Mouse (Mus musculus) gastrocnemius, postnatal 4 days (tissue): ENCODE measurements around the gene Myo5a. TPM values are rescaled to one million over a fixed set of nuclear protein-coding genes. Genes with fewer than 3 reads are reported as not detected.

ENCODE experiments used
- DNase-seq, 2 experiments: peaks; one replicate each; pipeline ENCODE4 v3.0.0; 2021 to 2022; ENCODE audit warnings: low spot score in 2 of 2, mixed read lengths in 2 of 2
- total RNA-seq, 2 experiments: library from RNA; stranded (reverse); gene quantifications; 2 replicates each; pipeline ENCODE4 v1.2.3; 2021

Gene Myo5a
- total RNA-seq, 2 experiments from 2014 or later, result 38.8 to 39.1 TPM

DNA sequence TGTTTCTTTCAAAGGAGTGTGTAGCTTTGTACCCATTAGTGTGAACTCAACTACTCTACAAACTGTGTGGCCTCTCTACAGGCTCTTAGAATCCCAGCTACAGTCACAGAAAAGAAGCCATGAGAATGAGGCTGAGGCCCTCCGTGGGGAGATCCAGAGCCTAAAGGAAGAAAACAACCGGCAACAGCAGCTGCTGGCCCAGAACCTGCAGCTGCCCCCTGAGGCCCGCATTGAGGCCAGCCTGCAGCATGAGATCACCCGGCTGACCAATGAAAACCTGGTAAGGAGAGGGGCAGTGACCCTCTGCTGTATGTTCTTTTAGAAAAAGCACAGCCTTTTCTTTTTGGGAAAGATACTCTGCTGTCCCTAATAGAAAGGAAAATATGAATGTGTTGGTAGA lies 123.0 kb downstream of the Myo5a start:
- peak; percentile 19 to 51 for DNase-seq

DNA sequence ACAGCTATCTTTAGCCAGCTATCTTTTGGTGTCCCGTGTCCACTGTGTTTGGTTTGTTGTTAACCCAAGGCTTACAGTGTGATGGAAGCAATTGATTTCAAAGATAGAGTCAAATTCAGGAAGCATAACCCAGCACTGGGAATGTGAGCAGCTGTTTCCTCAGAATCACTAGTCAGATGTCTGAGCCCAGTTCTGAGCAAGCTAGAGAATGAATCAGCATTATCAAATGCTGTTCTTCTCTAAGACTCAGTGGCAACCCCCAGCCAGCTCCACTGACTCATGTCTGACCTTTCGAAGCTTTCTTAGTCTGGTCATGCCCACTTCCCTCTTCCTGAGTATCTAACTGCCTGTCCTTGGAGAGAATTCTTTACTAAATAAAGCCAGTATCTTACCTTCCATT lies 125.5 kb downstream of the Myo5a start:
- no peak for DNase-seq

DNA sequence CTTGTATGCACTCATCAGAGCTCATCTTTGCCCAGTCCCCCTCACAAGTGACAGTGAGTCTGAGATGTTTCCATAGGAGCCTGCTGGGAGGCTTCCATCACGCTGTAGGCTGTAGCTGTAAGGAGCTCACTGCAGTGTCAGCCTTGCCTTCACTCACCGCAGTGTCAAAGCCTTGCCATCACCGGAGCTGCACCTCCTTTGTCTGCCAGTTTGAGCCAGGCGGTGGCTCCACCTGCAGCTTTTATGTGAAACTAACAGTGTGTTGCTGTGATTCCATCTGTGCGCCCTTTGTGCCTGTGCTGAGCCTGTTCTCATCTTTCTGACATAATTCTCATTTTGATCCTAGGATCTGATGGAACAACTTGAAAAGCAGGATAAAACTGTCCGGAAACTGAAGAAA lies 126.5 kb downstream of the Myo5a start:
- no peak for DNase-seq

DNA sequence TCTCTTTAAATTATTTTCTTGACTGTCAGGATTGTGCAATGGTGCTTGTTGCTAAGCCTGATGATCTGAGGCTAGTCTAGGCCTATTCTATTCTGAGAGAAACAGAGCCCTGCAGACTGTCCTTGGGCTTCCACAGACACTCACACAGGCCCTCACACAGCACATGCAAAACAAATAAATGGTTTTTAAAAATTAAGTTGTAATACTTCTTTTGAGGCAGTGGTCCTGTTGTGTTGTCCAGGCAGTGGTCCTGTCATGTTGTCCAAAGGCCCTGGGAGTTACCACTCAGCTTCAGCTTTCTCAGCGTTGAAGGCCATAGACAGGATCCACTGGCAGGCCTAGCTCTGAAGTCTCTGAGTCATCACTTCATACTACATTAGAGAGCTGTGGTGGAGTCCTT lies 130.7 kb downstream of the Myo5a start:
- no peak for DNase-seq

DNA sequence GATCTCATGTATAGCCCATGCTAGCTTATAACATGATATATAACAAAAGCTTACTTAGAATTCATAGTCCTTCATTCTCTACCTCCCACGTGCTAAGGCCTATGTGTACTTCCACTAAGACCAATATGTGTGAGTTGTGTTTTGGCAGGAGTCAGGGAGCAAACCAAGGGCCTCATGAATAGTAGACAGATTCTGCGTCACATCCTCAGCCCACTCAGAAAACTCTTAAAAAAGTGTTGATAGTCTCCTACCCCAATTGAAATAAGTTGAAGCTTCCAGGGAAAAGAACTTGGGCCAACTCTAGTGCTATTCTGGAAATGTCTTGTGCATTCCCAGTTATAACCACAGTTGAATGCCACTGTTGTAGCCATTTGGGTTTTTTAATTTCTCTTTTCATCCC lies 131.2 kb downstream of the Myo5a start:
- no peak for DNase-seq

DNA sequence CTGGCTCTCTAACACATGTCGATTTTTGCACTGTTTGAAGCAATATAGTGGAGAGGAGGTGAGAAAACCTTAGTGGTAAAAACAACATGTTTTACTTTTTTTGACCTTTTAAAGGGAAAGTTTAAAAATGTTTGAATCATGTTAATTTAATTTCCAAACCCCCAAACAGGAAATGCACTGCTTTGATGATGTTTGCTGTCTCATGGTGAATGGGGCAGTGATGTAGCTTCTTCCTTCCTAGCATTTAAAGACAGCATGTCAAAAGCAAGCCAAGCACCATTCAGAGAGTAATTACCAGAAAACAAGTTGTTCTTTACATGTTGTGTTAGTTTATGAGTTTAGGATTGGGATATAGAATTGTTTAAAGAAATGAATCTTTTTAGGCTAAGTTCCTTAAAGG lies 138.4 kb downstream of the Myo5a start:
- no peak for DNase-seq

DNA sequence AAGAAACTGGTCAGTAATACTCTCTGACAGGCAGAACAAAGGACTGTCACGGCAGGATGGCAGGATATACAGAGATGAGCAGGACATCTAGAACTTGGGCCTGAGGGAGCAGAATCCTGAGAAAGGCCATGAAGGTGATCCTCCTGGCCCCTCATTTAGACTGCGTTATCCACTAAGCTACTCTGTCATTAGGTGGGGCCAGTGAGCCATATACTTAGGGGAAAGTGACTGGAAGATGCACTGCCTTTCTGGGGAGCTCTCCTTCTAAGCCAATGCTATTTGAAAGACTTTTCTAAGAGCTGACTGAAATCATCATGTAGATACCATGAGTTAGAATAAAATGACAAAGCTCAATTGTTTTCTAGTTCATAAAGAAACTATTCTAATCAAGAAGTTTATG lies 139.5 kb downstream of the Myo5a start:
- DNase-seq, result no peak

DNA sequence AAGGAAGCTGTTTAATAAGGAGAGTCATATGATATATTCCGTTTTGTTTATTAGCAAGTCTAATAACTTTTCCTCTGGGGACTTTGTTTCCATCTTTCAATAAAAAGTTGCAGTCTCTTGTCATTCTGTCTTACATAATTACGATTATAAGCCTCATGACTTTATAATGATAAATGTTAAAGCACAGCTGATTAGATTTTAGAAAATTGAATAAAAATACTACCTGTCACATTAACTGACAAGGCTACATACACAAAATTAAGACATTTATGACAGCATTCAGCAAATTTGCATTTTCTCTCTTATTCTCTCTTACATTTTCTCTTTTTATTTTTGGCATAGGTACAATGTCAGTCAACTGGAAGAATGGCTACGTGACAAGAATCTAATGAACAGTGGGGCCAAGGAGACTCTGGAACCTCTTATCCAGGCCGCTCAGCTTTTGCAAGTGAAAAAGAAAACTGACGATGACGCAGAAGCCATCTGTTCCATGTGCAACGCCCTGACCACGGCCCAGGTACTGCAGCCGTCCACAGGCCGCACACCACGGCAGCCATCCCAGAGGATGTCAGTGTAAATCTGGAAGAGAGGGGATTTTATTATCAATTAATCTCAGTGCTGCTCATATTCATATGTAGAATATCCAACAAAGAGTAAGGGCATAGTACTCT lies 144.1 kb downstream of the Myo5a start:
- no peak for DNase-seq

DNA sequence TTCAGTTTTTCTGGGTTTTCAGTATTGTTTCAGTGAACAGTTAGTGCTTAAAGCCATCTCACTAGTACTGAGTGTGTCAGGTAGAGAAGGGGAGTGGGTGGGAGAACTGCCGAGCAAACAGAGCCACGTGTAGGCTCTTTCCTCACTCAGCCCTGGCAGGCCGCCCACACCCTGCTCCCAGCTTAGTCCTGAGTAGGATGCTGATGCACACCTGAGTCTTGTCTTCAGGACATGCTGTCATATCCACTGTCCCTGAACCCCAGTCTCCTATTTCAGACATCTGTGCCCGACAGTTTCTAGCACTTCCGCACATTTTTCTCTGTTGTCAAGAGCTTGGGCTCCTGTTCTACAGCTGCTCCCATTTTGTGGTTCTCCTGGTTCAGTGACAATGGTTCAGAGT lies 149.1 kb downstream of the Myo5a start:
- no peak for DNase-seq

DNA sequence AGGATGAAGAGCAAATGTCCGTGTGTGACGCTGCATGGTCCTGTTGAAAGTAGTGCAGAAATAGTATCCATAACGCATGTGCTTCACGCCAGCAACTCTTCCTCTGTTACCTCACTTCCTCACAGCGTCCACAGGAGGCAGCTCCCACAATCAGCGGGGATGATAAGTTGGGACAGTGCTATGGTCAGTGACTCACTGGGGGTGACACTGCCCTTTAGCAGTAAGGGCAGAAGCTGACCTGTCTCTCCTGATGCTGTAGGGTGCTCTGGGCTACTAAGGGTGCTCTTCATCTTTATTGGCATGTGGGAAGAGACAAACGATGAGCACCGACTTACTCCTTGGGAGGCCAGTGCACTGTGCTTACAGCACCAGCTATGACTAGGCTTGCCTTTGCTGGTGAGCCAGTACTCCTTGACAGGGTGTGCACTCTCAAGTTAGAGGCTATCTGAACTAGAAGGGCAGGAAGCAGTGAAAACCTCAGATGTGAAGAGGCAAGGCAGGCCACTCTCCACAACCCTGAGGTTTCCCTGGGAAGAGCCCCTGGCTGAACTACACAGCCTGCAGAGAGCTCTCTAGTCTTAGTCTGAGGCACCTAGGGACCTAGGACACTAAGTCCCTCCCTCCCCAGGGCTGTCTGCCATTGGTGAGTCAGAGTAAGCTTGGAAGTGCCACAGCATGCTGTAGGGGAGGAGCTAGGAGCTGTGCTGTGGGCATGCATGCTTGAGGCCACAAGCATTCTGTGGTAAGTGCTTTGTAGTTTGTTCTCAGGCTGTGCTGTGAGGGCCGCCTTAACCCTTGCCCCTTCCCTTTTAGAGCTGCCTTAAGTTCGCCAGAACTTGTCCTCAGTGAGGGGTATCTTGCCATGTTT lies 150.8 kb downstream of the Myo5a start:
- DNase-seq, result peak in 1 of 2 experiments; percentile 19

DNA sequence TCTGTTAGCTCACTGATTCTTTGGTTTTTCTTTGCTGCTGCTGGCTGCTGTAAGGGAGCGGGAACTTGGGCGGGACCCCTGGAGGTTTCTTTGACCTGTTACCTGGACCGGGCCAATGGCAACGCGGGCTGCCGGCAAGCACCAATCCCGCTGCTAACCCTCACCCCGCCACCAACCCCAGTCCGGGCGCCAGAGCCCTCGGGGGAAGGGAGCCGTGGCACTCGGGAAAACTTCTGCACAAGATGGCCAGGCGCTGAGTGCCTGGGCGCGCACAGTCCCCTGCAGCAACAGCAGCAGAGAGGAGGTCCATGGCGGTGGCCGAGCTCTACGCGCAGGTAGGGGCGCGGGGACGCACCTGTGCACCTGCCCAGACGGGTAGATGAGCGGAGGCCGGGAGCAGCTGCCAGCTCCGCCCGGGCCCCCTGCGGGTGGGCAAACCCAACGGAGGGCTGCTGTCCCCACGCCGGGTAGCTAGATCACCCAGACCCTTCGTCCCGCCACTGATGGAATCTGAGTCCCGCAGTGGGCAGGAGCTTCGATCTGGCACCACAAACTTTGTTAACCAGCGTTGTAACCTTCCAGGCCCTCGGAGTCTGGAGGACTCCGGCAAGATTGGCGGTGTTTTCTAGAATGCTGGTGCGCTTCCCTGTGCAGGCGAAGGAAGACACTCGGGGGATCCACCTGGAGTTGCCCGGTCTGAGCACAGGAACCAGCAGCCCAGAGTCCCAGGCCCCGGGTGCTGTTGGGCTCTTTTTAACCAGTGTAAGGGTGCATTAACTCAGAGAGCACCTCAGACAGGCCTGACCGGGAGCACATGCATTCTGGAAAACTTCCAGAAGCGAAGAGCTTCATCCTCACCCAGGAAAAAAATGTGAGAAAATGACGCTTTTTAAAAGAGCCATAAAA lies 161.3 kb downstream of the Myo5a start, which contains the start of gene Myo5c:
Gene Myo5c (plus strand): TSS at position 180 of the 906 bp plus-strand sequence.
- peak in 1 of 2 experiments; percentile 14 for DNase-seq

DNA sequence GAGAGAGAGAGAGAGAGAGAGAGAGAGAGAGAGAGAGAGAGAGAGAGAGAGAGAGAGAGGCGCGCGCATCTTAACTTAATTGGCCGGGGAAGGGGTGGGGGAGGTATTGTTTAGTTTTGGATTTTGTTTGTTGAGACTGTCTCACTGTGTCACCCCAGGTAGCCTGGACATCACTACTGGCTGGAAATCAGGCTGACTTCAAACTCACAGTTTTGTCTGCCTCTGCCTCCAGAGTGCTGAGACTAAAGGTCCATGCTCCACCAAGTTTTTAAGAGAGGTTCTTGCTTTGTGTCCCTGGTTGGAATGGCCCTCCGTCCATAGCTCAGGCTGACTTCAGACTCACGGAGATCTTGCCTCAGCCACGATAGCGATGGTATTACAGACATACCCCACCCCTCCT lies 162.0 kb downstream of the Myo5a start:
- no peak for DNase-seq

DNA sequence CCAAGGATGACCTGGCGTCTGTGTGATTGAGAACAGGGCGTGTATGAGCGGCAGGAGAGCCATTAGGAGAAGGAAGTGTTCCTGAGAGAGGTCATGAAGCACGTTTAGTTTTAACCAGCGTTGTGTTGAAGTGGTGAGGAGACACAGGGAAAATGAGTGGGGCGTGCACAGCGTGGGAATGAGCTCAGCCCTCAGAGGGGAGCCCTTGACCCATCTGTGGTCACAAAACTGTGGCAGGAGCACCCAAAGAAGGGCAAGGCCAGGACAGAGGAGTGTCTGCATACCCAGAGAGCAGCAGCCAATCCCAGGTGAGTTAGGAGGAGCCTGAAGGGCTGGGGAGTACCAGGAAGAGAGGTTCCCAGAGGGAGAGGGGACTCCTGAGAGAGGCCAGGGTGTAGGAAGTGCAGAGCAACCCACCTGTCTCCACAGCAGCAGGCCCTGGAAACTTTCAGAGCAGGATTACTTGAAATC lies 163.5 kb downstream of the Myo5a start:
- DNase-seq, result no peak

DNA sequence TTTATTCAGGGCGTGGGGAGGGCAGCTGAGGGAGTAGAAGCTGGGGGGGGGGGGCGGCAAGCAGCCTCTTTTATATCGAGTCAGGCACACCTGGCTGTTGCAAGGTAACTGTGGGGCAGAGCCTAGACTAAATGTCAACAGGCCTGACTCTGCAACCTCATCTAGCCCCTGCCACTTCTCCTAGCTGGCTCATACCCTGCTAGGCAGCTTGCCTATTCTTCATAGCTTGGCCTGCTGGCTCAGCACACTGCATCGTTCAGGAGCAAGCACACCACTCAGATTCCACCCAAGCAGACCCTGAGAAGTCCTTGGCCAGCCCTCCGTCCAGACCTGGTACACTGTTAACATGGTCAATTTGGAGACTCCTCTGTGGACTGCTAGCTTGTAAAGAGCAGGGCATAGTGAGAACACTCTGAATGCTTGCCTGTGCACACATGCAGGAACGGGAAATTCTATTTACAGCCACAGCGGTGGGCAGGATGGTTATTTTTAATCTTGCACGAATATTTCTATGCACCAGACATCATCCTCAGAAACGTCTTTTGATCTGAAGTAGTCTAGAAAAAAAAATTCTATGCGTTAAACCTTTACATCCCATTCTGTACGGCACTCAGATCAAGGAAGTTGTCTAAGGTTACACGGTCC lies 164.3 kb downstream of the Myo5a start:
- DNase-seq, result no peak

DNA sequence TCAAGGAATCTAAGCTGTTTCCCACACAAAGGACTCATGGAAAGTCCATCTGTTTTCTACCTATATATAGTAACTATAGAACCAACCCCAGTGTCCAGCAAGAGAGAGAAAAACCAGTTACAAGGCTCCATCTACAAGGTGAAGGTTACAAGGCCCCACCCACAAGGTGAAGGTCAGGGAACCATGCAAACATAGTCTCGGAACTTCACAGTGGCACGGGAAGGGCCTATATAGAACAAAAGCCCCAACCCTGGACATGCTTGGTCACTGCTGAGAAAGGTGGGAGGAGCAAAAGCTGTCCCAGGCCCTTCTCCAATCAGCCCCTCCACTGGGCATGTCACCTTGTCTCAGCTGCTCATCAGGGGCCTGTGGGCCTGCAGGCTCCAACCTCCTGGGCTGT lies 164.9 kb downstream of the Myo5a start:
- no peak for DNase-seq

DNA sequence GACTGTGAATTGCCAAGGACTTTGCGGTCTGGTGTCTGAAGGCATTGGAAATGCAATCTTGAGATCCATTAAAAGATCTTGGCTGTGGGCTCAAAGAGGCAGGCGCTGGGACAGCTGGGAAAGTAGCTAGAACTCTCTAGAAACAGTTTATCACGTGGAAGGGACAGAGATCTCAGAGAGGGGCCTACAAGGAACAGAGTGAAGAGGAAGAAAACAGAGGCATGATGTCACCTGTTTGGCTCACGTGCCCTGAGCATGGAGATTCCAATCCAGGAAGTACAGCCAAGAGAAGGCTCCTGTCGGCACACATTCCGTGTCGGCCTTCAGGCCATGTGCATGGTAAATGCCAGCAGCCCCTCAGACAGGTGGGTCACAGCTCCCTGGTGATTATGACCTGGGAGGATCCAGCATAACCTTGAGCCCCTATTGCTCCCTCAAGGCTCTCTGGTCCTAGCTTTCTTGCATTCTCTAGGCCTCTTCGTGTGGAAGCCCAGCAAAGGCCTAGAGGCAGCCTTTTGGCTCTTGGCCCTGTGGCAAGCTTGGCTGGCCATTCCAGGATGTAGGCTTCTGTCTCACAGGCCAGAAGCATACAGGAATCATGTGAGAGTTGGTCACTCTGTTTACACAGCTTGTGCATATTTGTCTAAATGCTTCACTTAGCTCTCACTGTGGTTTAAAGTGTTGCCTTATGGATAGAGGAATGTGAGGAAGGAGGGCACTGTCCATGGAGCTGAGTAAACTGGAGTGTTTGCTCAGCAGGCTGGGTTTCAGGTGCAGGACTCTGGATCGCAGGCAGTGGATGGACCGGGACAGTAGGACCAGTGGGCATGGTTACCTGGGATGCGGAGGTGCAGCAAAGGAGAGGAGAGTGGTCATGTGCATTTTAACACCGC lies 165.8 kb downstream of the Myo5a start:
- no peak for DNase-seq

DNA sequence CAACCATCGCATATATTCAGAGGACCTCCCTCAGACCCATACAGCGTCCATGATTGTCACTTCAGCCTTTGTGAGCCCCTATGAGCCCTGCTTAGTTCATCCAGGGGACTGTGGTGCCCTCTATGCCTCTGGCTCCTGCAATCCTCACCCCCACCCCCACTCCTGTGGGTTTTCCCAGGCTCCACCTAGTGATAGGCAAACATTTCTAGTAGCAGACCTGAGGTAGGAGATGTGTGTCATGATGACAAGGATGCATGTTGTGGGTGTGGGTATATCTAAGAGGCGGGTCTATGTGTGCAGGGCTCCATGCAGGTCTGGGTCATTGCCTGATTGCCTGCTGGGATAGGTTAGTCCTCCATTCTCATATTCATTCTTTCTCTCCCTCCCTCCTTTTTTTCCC lies 167.4 kb downstream of the Myo5a start:
- no peak for DNase-seq

DNA sequence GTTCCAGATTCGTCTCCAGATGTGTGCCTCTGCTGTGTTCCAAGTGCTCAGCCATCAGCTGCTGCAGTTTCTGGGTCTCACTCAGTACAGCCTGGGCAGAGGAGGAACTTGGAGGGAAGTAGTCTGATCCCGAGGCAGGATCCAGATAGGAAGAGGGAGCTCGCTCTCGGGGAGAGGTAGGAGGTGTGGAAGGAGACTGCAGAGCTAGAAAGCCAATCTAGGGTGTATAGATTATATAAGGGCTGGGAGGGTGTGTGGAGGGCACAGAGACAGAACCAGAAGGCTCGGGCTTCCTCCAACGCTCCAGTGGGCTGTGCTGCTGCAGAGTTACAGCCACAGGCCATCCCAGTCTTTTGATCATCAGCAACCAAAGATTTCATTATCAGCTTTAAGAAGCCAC lies 172.2 kb downstream of the Myo5a start:
- no peak for DNase-seq

DNA sequence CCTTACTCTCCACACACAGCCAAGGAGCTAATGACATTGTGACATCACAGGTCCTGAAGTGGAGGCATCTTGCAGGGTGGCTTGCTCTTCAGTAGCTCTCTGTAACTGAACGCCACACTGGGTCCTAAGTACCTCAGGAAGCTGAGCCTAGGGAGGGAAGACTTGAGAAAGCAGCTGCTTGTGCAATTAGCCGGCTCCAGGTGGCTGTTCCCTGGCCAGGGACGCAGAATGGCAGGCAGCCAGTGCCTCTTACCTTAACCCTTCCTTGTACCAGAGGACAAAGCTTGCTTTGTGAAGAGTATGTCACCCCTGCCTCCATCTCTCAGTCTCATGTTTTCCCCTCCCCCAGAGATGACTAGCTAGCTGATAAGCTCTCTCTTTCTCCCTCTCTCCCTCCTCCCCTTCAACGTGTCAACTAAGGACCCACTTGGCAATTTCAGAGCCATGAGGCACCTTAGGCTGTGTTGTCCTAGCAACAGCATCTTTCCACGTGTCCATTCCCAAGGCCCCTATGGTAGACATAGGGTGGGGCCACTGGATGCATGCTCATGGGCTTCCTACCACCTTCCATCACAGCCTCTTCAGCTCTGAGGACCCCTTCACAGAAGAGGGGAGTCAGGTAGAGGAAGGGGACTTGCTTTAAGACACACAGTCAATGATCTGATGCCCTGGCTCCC lies 173.1 kb downstream of the Myo5a start:
- no peak for DNase-seq
